Mouse (Mus musculus): Measurements from ENCODE around the gene Cckar.
"Not testable (repeated sequence)": the region's sequence is repeated elsewhere in the genome, so short reads cannot be mapped to it uniquely, and the experiment has no call there.

Gene Cckar

DNA sequence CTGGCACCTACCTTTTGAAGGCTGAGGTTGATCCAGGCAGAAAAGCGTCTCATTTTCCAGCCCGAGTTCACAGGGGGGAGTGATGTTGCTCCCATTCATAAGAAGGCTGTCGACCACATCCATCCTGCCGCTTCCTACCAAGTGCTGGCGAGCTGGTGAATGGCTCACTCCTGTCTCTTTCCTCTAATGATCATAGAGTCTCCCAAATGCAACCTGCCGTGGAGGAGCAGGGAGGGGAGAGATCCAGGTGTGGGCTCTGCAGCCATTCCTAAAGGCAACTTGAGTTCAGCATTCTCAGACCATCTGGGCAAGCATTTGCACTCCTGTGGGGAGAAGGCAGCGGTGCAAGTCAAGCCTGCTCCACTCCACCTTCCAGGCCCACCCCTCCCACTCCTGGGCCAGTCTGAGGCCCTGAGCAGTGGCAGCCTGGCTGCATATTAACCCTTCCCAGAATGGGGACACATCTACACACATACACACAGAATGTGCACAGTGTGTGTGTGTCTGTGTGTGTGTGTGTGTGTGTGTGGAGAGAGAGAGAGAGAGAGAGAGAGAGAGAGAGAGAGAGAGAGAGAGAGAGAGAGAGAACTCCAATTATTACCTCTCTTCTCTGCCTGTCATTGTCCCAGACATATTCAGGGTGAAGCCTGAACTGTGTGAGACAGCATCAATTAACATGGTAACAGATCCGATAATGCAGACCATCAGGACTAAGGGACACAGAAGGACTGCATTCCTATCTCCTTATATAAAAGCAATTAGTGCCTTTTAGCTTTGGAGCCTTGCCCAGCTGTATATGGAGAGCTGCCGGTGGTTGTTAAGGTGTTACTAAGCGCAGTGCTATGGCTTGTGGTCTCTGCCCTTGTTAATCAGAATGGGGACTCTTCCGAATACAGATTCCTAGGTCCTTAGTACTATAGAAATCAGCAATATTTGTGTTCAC is at the start of gene Cckar:
Gene Cckar (minus strand): TSS at position 471 of the 943 bp plus-strand sequence.
- DNase-seq (ENCODE audit: low spot score in 2 of 2), result no peak

DNA sequence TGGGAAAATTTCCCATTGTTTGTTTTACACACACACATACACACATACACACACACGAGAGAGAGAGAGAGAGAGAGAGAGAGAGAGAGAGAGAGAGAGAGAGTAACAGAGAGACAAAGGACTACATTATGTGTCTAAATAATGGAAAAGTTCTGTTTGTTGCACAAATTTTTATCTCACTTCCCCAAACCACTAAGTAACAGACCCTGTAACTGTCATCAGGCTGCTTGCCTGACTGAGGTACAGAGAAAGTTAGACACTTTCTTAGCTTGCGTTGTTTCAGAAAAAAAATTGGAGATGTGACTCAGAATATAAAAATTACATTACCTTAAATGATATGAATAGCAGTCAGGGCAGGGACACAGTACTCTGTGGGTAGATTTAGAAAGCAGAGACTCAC is 36.6 kb upstream of the Cckar start:
- DNase-seq (ENCODE audit: low spot score in 2 of 2), result no peak

DNA sequence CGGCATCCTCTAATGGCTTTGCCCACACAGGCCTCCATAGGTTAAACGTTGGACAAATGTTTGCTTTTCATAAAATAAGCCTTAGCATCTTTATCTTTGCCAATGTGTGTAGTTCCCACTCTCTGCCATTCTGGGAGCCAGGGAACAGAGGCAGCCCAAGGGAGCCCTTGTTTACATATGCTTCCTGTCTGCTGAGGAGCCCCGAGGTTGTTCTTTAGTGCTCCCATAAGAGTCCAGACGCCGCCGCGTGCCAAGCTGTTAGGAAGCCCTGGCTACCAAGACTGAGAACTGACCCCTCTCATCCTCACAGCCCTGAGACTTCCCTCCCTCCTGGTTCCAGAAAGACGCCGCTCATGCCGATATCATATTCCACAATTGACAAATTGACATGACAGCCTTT is 25.4 kb upstream of the Cckar start:
- DNase-seq (ENCODE audit: low spot score in 2 of 2), result no peak

DNA sequence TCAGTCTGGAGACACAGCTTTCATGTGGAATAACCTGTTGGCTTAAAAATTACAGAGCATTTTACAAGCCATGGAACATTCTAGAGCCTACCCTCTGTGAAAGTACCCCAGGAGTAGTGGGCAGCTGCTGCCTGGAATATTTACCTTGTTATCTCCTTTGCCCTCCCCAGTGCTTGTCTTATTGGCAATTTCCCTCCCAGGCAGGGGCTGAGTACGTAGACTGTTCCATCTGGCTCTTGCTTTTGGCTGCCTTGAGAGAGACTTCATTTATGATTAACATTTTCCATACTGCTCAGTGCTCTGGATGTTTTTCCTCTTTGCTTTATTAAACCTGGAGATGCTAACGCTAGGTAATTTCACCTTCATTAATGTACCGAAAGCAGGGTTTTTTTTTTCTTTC is 20.1 kb upstream of the Cckar start:
- DNase-seq (ENCODE audit: low spot score in 2 of 2), result no peak

DNA sequence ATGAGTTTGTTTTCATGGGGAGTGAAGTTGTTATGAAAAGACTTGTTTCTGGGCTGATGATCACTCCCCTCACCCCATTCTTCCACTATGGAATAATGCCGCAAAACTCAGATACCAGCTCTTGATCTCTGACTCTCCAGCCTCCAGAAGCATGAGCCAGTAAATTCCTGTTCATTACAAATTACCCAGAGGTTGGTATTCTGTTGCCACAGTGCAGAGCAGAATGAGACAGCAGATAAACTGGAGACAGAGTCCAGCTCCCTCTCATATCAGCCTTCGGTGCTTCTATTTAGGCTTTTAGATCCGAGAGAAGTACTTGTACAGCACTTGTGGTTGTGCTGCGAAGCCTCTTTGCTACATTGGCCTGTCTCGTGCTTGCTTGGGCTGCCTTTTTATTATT is 18.5 kb upstream of the Cckar start:
- no peak for DNase-seq (ENCODE audit: low spot score in 2 of 2)

DNA sequence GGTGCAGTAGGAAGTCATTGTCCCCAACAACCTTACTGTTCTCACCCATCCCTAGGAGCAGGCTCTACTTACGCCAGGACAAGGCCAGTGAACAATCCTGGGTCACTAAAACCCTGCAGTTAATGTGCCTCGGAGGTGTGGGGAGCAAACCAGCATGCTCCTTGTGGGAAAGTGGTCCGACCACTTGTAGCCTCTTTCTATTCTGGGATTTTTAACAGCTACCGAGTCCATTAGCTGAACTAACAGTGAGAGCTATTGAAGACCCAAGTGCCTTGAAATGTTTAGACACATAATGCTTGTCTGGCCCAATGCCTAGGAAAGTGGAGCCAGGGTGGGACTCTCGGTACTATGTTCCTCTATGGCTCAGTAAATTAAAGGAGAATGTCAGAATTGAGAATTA is 9.0 kb upstream of the Cckar start:
- DNase-seq (ENCODE audit: low spot score in 2 of 2), result no peak

DNA sequence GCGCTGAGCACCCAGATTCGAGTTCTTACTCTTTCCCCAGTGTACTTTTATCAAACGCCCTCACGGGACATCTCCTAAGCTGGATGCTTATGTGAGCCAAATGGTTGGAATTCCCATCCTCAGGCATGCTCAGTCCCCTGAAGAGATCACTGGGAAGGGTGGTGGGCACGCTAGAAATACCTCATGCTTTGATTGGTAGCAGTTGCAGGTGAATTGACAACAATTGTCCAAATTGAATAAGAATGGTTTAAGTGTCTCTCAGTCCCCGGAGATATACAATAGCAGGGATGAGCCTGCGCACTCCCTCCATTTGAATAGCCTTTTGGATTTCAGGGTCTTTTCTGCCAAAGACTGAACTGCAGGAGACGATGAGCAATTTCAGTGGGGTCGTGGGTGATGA is 3.8 kb upstream of the Cckar start:
- DNase-seq (ENCODE audit: low spot score in 2 of 2), result no peak

DNA sequence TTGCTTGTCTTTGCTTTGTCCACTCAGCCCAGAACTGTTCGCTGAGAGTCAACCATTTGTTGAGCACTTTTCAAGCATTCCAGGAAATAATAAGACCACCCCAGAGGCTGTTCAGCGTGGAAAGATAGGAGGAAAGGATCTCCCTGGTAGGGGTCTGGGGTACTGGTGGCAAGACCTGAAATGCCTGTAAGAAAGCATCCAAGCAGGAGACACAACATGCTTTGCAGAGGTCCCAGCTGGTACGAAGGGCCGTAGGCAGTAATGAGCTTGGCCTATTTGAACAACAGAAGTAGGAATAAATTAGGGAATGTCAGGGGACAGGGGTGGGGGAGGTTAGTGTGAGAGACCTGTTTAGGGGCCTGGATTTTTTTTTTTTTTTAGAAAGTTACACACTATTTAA is 686 bp upstream of the Cckar start:
- no peak for DNase-seq (ENCODE audit: low spot score in 2 of 2)

DNA sequence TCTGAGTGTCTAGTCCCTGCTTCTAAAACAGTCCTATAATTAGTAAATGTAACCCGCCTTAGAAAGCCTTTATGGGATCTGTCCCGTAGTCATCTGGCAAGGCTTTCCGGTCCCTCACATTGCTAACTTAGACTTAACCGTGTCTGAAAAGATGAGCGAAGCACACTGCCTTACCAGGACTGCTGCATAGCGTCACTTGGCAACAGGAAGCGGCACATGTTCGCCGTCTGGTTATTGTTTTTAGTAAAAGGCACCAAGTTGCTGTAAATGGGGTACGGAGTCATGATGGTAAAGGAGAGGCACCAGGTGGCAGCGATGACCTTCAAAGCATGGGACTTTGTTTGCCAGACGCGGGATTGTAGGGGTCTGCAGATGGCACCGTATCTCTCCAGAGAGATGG is 4.8 kb downstream of the Cckar start:
- DNase-seq (ENCODE audit: low spot score in 2 of 2), result no peak

DNA sequence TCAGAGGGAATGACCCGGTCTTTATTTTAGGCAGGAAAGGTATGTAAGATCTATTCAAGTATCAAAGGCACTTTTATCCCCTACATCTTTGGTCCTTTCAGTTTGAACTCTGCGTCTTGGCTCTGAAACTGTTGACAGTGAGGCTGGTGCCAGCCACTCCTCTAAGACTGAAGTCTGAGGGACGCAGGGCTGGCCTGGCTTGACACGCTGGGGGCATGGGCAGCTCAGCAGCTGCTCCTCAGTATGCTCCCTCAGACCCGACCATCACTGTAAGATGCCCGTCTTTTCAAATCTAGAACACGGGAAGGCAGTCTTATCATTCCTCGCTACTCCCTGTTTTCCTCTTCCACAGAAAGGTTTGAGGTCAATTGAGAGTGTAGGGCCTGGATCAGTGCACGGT is 9.7 kb downstream of the Cckar start:
- no peak for DNase-seq (ENCODE audit: low spot score in 2 of 2)

DNA sequence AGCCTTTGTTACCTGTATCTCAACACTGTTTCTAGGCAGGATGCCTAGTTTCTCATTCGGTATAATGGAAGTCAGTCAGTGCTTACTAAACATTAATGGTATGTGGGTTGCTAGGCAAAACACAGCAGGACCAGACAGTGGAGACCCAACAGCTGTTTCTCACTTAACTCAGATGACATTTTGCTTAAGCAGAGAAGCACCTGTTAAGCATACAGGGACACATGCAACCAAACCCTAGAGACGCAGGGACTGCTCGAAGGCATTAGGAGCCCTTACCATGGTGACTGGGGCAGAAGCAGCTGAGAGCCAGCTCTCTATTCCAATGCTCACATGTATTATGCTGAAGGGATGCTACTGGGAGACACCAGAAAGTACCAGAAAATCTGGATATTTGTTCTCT is 10.8 kb downstream of the Cckar start:
- DNase-seq (ENCODE audit: low spot score in 2 of 2), result no peak

DNA sequence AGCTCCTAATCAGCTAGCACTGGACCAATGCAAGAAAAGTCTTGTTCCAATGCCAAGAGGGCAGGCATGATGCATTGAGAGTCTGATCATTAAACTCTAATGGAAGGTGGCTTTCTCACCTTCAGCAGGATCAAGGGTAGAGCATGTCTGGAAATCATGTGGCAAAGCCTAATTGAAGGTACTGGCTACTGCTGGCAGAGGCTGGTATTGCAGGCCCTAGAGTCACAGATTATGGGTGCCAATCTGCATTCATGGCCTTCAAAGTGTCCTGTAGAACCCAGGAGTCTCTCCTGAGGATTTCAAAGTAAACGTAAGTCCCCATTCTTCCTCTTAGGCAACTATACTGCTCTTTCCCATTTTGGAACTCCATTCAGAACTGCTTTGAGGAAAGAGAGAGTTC is 14.8 kb downstream of the Cckar start:
- no peak for DNase-seq (ENCODE audit: low spot score in 2 of 2)

DNA sequence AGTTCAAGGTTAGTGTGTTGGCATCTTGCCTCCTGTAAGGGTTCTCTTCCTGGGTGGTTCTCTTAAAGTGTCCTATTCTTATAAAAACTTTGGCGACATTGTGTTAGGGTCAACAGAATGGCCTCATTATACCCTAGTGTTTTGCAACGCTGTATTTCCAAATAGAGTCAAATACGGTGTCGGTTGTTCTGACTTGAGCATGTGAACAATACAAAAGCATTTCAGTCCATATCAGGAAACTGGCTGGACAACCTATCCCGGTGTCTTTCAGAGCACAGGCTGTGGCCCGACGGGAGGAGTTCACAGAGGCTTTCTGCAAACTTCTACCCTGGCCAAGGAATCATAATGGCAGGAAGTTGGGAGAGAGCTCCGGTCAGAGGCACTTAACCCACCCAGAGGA is 15.4 kb downstream of the Cckar start:
- DNase-seq (ENCODE audit: low spot score in 2 of 2), result no peak

DNA sequence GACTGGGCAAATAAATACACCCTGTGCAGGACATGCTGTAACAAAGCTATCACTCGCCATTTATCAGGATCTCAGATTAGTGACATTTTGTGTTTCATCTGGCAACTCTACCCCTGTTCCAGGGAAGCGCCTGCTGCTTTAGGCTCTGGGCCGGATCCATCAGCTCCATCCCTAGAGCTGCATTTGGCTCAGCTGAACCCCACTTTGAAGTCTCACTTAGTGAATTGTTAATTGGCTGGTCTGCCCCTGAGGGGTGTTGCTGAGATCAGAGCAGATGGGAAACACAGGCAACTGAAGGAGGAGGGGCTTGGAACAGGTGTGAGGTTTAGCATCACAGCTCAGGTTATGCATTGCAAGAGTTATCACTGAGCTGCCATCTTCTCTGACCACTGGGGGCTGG is 15.9 kb downstream of the Cckar start:
- DNase-seq (ENCODE audit: low spot score in 2 of 2), result no peak

DNA sequence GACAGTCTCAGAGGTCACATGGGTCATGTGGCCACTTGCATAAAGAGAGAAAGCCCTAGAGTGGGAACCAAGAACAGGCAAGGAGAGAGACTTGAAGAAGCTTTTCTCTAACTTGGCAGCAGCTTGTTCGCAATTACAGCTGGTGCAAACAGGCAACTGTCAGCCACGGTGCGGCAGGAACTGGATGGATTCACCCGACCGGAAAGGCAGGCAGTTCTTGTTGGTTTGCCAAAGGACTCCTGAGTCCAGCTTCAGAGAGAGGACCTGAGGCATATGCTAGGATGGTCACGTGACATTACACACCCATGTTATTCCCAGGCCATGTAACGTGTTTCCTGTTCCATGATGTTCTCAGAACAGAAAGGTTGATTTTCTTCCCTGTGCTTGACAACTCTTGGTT is 19.2 kb downstream of the Cckar start:
- DNase-seq (ENCODE audit: low spot score in 2 of 2), result no peak

DNA sequence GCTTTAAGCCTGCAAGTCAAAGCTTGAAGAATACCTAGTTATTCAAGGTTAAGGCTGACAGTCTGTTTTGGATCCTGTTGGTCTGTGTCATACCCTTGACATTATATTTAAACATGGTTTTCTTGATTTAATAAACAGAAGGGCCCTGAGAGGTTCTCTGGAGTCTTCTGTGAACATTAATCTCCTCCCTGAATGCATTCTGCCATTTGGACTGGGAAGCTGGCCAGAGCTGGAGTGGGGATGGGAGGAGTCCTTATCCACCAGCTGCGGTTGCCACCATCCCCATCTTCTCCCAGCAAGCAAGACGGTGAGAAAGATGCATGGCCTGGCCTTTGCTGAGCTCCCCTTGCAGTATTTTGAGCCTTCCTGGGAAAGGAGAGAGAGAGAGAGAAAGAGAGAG is 21.1 kb downstream of the Cckar start:
- DNase-seq (ENCODE audit: low spot score in 2 of 2), result no peak

DNA sequence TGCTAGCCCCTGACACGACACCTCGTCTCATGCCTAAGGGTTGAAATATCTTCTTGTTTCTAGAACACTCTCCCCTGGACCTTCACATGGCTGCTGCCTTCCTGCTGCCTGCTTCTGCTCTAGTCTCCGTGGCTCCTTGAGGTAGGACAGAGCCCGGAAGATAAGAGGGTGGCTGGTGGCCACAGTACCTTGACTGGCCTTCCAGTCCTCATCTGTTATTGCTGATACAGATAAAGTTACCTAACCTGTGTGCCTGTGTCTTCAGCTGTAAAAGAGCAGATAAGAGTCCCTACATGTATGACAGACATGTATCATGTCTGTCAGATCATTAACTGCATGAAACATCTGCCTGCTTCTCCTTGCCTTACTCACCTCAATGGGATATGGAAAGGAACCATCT is 21.9 kb downstream of the Cckar start:
- DNase-seq (ENCODE audit: low spot score in 2 of 2), result no peak

DNA sequence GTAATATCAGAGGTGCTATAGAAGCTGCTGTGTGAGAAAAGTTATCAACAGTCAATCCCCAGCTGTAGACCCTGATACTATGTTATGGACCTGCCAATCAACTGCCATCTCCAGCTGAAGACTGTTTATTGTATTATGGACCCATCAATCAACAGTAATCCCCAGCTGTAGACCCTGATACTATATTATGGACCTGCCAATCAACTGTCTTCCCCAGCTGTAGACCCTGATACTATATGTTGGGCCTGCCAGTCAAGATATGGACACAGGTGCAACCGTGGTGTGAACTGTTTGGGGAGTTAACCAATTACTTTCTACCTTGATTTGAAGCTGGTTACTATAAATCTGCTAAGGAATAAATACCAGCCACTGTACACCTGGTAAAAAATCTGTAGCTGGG is 23.1 kb downstream of the Cckar start:
- DNase-seq (ENCODE audit: low spot score in 2 of 2), result no peak

DNA sequence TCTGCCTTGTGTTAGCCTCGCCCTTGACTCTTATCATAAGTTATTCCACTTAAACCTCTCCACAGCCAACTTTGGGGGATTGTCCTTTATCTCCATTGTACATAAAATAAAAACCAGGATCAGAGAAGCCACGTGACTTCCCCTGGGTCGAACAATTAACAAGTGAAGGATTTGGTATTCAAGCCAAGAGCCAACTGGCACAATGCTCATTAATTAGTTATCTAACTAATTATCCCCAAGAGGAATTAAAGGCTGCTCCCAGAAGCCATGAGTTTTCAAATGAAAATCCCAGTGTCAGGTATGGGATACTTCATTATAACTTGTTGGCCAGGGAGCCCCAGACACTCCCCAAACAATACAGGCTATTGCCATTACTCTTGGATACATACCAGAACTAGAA is 23.6 kb downstream of the Cckar start:
- DNase-seq (ENCODE audit: low spot score in 2 of 2), result no peak

DNA sequence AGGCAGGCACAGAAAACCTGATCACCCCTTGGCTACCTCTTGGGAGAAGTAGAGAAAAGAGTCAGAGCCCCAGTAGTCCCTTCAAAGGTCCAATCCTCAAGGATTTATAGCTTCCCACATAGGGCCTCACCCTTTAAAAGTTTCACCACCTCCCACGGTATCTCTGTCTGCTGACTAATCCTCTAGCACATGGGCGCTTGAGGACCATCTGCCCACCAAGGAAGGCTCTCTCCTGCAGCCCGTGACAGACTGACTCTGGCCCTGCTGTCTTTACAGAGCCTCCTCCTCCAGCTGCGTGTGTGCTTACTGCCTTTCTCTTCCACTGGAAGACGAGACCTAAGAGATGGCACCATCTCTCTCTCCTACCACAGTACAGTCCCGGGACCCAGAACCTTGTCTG is 27.9 kb downstream of the Cckar start:
- no peak for DNase-seq (ENCODE audit: low spot score in 2 of 2)

DNA sequence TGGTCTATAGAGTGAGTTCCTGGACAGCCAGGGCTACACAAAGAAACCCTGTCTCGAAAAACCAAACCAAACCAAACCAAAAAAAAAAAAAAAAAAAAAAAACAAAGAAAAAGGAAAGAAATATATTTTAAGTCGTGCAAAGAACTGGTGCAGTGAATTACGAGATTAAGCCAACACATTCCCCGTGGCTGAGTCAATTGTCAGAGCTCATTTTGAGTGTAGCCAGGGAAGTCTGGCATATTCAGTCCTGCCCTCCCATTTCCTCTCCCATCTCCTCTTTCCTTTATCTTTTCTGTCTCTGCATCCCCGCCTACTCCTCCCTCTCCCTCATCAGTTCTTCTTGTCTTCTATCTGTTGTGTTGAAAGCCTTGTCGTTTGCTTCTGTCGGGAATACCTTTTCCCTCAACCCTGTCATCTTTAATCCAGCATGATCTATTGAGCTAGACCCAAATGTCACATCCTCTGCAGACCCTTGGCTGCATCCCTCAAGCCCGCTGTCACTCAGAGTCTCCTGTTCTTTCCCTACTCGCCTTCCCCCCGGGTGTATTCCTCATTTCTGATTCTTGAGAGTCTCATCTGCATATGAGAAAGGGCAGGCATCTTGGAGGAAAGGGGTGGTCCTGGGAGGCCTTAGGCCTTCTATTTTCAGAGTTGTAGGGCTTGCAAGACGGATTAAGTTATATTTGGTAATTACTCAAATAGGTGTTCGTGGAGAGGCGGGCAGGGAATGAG is 29.3 kb downstream of the Cckar start:
- no peak for DNase-seq (ENCODE audit: low spot score in 2 of 2)

DNA sequence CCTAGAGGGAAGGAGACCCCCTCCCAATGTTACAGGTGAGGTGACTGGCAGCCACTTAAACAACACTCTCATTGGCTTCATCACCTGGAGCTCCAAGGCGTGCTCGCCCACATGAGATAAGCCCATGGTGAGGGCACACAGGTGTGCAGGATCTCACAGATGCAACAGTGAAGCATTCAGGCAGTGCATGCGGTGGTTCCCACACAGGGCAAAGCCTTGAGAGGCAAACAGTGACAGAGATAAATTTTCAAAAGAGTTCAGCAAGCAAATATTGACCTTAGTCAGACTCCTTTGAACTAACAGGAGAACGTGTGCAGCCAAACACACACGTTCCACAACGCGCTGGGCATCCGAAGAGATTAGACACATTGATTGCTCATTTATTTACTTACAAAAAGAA is 30.8 kb downstream of the Cckar start:
- DNase-seq (ENCODE audit: low spot score in 2 of 2), result no peak

DNA sequence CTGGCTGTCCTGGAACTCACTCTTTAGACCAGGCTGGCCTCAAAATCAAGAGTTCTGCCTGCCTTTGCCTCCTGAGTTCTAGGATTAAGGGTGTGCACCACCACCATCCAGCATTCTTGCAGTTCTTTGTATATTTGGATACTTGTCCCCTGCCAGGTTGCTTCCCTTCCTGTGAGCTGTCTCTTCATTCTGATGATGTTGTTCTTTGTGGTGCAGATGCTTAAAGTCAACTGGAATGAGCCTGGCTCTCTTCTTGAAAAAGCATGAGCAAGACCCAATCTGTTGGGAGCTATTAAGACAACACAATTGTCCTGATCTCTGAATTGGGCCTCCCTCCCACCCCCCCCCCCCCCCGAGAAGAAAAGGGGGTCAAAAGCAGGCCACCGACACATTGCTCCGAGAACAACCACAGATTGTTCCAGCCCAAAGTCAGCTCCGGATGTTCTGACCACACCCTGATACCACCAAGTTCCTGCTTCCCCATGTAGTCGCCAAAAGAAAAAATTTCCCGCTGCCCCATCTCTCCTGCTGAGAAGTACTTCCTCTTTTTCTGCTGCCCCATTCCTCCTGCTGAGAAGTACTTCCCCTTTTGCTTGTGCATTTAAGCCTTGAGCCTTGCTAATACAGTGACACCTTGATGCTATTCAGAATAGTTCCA is 33.9 kb downstream of the Cckar start:
- DNase-seq (ENCODE audit: low spot score in 2 of 2), result not testable (repeated sequence)

Data from urinary bladder, adult 18-20 months (tissue).